Mouse (Mus musculus) stomach, adult 2 months (tissue): ENCODE measurements around the gene Pex11a. TPM values are rescaled to one million over a fixed set of nuclear protein-coding genes. Genes with fewer than 3 reads are reported as not detected.

Experiments
- polyA plus RNA-seq: library from polyadenylated mRNA; depleted of rRNA; stranded (reverse); fragments of >200 nt; gene quantifications from 2 replicates; pipeline ENCODE4 v1.2.3, GENCODE M21; 2012; rRNA removed

The Pex11a gene
- polyA plus RNA-seq, result 5.8 and 6.7 TPM in 2 replicates

DNA sequence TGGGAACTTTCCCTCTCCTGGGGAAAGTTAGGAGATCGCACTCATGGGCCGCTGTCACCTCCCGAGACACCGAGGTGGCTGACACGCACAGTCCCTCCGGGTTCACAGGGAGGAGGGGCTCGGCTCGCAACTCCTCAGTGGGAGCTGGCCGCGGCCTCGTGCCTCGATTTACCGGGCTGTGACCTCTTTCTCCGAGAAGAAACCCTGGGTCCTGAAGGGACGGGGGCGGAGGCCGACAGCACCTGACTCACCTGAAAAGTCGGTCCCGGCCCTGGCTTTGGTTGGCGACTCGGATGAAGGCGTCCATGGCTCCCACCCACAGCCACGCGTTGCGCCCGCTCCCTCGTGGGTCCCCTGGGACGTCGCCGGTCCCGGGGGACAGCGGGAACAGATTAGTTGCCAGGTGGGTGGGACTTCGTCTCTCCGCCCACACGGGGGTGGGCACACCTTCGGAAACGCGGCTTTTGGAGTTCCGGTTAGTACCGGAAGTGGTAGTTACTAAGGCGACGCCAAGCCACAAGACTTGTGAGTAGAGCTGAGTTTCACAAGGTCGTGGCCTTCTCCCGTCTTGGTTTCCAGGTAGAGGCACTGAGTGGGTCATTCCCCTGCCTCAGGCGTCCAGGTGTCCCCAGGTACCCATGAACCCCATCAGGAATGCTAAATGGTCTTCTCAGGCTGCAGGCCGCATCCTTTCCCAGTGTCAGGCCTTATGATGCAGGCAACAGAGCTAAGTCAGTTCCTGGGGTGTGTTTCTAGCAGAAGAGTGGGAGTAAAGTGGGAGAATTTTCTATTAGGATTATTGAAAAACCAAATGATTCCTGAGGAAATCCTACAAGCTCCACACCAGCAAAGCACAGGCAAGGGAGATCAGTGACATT lies at the start of gene Pex11a, which contains the start of gene Wdr93:
Gene Pex11a (minus strand): TSS at position 473 of the 878 bp plus-strand sequence.
Gene Wdr93 (plus strand): TSS at position 505 of the 878 bp plus-strand sequence.

DNA sequence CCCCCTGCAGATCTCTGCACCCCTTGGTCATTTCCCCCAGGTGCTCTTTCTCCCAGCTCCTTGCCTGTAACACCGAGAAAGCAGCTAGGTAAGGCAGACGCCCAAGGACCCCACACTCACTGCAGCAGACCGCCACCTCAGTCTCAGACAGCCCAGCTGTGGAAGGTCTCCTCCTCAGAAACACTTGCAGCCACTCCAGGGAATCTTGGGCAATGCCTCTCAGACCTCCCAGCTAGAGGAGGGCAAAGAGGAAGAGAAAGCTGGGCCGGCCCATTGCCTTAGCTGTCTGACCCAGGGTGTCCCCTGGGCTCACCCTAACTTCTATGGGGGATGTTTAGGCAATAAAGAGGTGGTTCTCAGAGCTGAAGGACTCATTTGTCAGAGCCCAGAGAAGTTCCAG lies 10.3 kb downstream of the Pex11a start, which contains the start of gene Plin1:
Gene Plin1 (minus strand): TSS at position 282 of the 400 bp plus-strand sequence.

GRCm38 (mm10) chr7:79715187-79715981 lies 27.5 kb downstream of the Pex11a start, which contains the start of gene Kif7:
Kif7 (minus strand) TSS chr7:79715720.

Other genes with a start within 250 kb of the Pex11a start
- gene Rhcg, start 125.5 kb downstream of the Pex11a start, polyA plus RNA-seq, result 0.14 TPM in 1 of 2 replicates, not detected in the other
- 0.35 and 0.48 TPM in 2 replicates for gene Ticrr, start 82.9 kb downstream of the Pex11a start, polyA plus RNA-seq
- 0.94 and 0.96 TPM in 2 replicates for gene Kif7, start 27.4 kb downstream of the Pex11a start, polyA plus RNA-seq
- gene Plin1, start 10.2 kb downstream of the Pex11a start, polyA plus RNA-seq, result 7.0 and 11.7 TPM in 2 replicates
- 0.04 and 0.30 TPM in 2 replicates for gene Wdr93, start within 50 bp of the Pex11a start, polyA plus RNA-seq
- 0.40 and 1.3 TPM in 2 replicates for gene Mesp1, start 50.7 kb upstream of the Pex11a start, polyA plus RNA-seq
- gene Mesp2, start 67.6 kb upstream of the Pex11a start, polyA plus RNA-seq, result 2.2 and 2.5 TPM in 2 replicates
- 86.7 and 119 TPM in 2 replicates for gene Anpep, start 117.9 kb upstream of the Pex11a start, polyA plus RNA-seq
- 6.0 and 6.6 TPM in 2 replicates for gene Ap3s2, start 177.5 kb upstream of the Pex11a start, polyA plus RNA-seq
- 6.4 and 7.7 TPM in 2 replicates for gene Arpin, start 192.2 kb upstream of the Pex11a start, polyA plus RNA-seq